Mouse (Mus musculus) Muller cell, postnatal 12 days (primary cell): Measurements from ENCODE around the gene Snf8.
A peak's percentile ranks its signal among the peaks of the same experiment; 100 is the strongest.

Source experiments
- DNase-seq: peaks from one replicate; pipeline ENCODE4 v3.0.0-alpha.2; 2015; ENCODE audit errors: inconsistent ontology term

Snf8 gene

GRCm38 (mm10) chr11:96028130-96028529, 6.6 kb upstream of the Snf8 start:
- DNase-seq: no peak

- DNase-seq: no peak
These were observed 4.1 kb upstream of the Snf8 start for GRCm38 (mm10) chr11:96030571-96030970.

DNA sequence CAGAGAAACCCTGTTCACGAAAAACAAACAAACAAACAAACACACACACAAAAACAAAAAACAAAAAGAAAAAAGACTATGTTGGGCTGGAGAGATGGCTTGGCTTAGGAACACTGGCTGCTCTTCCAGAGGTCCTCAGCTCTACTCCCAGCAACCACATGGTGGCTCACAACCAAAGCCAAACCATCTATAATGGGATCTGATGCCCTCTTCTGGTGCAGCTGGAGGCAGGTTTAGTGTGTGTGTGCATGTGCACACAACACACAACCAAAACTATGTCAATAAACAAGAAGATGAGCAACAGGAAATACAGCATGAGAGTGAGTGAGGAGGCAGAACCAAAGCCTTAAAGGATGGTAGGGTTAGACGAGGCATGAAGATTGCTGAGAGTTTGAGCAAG, 3.0 kb upstream of the Snf8 start:
- DNase-seq: no peak

- no peak for DNase-seq
These were observed 1.4 kb upstream of the Snf8 start for GRCm38 (mm10) chr11:96033264-96033663.

DNA sequence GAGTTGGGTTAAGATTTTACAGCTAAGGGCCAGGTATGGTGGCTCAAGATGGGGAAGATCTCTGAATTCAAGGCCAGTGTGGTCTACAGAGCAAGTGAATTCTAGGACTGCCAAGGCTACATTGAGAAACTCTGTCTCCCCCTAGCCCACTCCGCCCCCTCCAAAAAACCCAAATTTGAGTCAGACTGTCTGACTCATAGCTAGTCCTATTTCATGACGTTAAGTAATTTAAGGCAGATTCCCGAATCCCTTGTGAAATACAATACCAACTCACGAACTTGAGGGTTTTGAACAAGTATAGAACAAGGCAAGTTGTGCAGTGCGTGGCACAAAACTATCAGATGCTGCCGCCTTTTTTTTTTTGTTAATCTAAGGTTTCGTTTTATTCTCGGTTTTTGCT, 569 bp upstream of the Snf8 start:
- no peak for DNase-seq

- DNase-seq: no peak
These were observed 448 bp downstream of the Snf8 start for GRCm38 (mm10) chr11:96035133-96035532.

- no peak for DNase-seq
These were observed 2.8 kb downstream of the Snf8 start for GRCm38 (mm10) chr11:96037499-96037898.

- no peak for DNase-seq
These were observed 3.9 kb downstream of the Snf8 start for GRCm38 (mm10) chr11:96038560-96038959.

DNA sequence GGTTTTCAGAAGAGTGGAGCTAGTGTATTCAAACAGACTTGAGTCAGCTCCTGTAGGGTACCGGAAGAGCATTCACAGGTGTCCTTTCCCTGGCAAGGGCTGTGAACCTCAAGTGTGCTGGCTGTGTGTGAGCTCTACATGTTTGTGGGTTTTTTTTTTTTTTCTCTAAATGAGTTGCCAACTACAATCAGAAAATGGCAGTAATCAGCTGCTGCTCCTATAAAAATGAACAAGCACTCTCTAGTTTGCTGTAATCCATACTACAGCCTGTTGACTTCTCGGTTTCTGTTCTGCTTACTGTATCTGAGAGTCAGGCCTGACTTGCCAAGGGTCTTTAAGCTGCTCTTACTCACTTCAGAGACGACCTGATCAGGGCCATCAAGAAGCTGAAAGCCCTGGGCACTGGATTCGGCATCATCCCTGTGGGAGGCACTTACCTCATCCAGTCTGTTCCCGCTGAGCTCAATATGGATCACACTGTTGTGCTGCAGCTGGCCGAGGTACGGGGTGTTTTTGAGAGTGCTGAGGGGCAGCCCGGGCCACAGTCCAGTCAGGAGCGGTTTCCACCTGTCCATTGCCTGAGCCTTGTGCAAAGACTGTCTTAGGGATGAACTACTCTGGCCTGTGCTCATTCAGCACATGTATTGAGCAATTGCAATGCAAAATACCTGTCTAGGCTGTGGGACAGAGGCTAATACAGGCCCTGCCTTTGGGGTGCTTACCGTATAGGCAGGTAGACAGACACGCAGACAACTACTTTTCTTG, 10.3 kb downstream of the Snf8 start:
- DNase-seq: no peak

- no peak for DNase-seq
These were observed 11.3 kb downstream of the Snf8 start for GRCm38 (mm10) chr11:96046028-96046427.

DNA sequence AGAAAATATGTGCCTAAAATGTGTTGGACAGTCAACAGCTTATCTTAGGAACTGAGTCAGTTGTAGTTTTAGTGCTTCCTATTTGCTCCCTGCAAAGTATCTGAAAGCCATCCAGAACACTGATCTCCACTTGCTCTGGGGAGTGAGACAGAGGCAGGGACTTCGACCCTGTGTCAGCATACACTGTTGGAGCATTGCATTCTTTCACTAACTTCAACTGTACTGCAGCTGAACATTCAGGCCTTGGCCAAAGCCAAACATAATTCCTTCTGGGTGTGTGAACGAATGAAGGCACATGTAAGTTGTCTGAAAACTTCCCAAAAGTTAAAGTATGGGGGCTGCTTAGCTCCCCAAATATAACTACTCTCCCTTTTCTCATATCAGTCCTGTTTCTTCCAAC, 12.1 kb downstream of the Snf8 start:
- DNase-seq: no peak

- DNase-seq: no peak
These were observed 13.0 kb downstream of the Snf8 start for GRCm38 (mm10) chr11:96047469-96048373.

DNA sequence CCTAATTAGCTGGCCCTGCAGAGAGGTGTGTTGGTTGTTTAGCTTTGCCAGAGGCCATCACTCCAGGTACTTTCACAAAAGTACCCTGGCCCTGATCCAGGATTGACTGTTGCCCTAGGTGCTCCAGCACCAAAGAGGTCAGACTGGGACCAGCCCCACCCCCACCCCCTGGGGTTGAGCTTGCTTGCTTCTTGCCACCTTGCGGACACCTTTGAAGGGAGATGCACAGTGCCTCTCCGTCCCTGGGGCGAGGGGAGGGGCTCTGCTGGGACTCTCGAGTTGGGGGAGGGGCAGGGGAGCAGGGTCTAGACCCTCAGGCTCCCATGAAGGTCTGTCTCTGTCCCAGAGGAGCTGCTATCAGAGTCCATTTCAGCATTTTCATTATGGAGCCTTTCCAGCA, 15.3 kb downstream of the Snf8 start:
- DNase-seq: no peak

DNA sequence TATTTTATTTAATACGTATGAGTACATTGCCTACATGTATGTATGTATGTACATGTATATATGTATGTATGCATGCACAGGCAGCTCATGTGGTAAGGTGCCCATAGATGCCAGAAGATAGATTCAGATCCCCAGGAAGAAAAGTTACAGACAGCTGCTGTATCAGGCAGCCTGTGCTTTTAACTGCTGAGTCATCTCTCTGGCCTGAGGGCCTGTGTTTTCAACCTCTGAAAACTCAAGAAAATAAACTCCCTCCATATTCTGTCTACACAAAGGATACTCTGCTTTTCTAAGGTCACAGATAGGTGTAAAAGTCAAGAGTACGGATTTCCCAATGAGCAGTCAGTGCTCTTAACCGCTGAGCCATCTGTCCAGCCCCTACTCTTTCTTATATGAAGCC, 16.2 kb downstream of the Snf8 start:
- no peak for DNase-seq

GRCm38 (mm10) chr11:96058309-96058708, 23.6 kb downstream of the Snf8 start:
- DNase-seq: no peak

GRCm38 (mm10) chr11:96064521-96065214, 30.0 kb downstream of the Snf8 start:
- no peak for DNase-seq

DNA sequence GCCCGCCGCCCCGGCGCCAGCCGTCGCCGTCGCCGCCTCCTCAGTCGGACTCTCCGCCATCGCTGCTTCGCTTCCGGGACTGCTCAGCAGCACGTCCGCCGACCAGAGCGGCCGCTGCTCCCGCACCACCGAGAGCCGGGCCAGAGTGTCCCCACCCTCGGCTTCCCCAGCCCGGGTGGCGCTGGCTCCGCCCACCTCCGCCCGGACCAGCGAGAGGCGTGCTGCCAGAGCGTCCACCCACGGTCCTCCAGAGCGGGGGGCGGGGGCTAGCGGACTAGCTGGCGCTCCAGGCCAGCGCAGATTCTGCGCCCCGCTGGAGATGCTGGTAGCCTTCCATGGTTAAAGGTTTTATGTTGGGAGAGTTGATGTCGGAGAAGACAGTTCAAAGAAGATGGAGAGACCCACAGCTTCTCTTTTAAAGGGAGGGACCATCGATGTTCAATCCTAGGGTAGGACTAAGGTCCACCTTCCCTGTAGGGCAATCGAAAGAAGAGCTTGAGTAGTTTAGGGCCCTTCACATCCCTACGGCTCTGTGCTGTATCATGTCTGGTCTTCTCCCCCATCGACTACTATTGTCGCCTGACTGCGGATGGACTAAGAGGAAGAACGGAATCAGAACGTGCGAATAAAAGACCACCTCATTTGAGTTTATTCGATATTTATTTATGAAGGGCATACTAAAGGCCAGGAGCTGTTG, 30.7 kb downstream of the Snf8 start, which contains the start of gene Ube2z:
Ube2z (minus strand) TSS at position 174 of the 697 bp plus-strand sequence.
- peak; percentile 99 for DNase-seq

GRCm38 (mm10) chr11:96068231-96068630, 33.5 kb downstream of the Snf8 start:
- no peak for DNase-seq

DNA sequence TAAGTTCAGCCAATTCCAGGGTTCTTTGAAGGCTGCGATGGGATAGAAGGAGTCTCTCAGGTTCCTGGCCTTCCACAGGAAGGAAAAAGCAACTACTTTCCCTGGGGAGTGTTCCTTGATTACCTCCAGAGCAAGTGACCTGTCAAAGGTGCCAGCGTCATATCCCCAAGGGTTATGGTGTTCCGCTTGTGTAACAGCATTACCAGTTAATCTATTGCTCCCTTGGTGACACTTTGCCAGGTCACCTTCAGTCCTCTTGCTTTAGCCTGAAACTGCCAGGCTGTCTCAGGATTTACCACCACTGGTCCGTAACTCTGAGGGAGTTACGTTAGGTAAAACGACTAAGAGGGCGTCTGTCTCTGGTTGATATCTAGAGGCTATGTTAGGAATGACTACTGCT, 35.7 kb downstream of the Snf8 start:
- no peak for DNase-seq

- DNase-seq: no peak
These were observed 36.3 kb downstream of the Snf8 start for GRCm38 (mm10) chr11:96071013-96071412.

DNA sequence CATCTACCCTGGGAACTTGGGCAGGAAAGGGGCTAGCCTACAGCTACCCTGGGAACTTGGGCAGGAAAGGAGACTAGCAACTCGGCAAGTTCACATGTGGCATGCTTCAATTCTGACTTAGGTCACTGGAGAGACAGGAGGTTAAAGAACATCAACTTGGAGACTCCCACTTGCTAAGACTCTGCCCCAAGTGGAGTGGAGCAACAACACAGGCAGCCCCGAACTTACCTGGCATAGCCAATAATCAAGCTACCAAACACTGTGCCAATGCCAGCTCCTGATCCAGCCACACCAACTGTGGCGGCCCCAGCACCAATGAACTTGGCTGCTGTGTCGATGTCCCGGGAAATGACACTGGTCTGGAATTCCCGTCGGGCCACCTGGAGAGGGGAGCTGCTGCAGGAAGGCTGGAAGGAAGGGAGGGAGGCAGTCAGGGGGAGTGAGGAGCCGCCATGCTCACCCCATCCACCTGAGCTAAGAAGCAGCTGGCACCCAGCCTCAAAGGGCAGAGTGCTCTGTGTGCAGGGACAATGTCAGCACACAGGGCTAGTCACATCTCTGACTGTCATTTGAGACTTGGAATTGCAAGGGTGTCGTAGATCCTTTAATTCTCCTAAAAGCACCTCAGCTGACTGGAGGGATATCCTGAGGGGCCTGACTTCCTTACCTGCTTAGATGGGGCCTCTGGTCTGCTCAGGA, 38.8 kb downstream of the Snf8 start:
- no peak for DNase-seq
